Mouse (Mus musculus) neural tube, embryonic 15.5 days (tissue): ENCODE measurements around the gene AI987944. TPM values are rescaled to one million over a fixed set of nuclear protein-coding genes. Genes with fewer than 3 reads are reported as not detected.

ENCODE experiments used
- ATAC-seq: fragments of 200-750 bp; cut with Nextera tagmentation; 2 replicates; pipeline ENCODE4 v1.8.0; 2017; ENCODE audit warnings: mild to moderate bottlenecking, moderate TSS enrichment, moderate library complexity; ENCODE audit not compliant: low FRiP score
- H3K27ac ChIP-seq: fragments of 300-500 bp; sonication (generic); replicated peaks from 2 replicates; pipeline ENCODE4 v1.5.1; 2015; ENCODE audit warnings: mild to moderate bottlenecking, inconsistent platforms
- H3K27me3 ChIP-seq: fragments of 300-500 bp; sonication (generic); replicated peaks from 2 replicates; pipeline ENCODE4 v1.6.1; 2015; ENCODE audit warnings: inconsistent platforms
- H3K36me3 ChIP-seq: fragments of 300-500 bp; sonication (generic); 2 replicates; pipeline ENCODE4 v1.6.1; 2015; ENCODE audit warnings: inconsistent platforms
- H3K4me1 ChIP-seq: fragments of 300-500 bp; sonication (generic); 2 replicates; pipeline ENCODE4 v1.6.1; 2015; ENCODE audit warnings: inconsistent platforms
- H3K4me2 ChIP-seq: fragments of 300-500 bp; sonication (generic); 2 replicates; pipeline ENCODE4 v1.6.1; 2015; ENCODE audit warnings: inconsistent platforms, mild to moderate bottlenecking, moderate library complexity
- H3K4me3 ChIP-seq: fragments of 300-500 bp; sonication (generic); replicated peaks from 2 replicates; pipeline ENCODE4 v1.5.1; 2015; ENCODE audit warnings: mild to moderate bottlenecking, inconsistent platforms
- H3K9ac ChIP-seq: fragments of 300-500 bp; sonication (generic); replicated peaks from 2 replicates; pipeline ENCODE4 v1.6.1; 2015; ENCODE audit warnings: mild to moderate bottlenecking, inconsistent platforms
- H3K9me3 ChIP-seq: fragments of 300-500 bp; sonication (generic); replicated peaks from 2 replicates; pipeline ENCODE4 v1.6.1; 2016; ENCODE audit warnings: inconsistent platforms
- WGBS: fragments of 180-500 bp; shearing (Covaris S2); methylation state at CpG from one replicate; pipeline ENCODE4 v1.1.7; 2015; ENCODE audit warnings: mixed read lengths; 5-methylcytosine and 5-hydroxymethylcytosine counted together
- polyA plus RNA-seq: library from polyadenylated mRNA; unstranded; fragments of >200 nt; fragmentation: Nextera tagmentation; extraction: Ambion mirVana; gene quantifications from 2 replicates; pipeline ENCODE4 v1.2.1, GENCODE M21; 2015

The AI987944 gene
- 9.3 and 10.4 TPM in 2 replicates for polyA plus RNA-seq

DNA sequence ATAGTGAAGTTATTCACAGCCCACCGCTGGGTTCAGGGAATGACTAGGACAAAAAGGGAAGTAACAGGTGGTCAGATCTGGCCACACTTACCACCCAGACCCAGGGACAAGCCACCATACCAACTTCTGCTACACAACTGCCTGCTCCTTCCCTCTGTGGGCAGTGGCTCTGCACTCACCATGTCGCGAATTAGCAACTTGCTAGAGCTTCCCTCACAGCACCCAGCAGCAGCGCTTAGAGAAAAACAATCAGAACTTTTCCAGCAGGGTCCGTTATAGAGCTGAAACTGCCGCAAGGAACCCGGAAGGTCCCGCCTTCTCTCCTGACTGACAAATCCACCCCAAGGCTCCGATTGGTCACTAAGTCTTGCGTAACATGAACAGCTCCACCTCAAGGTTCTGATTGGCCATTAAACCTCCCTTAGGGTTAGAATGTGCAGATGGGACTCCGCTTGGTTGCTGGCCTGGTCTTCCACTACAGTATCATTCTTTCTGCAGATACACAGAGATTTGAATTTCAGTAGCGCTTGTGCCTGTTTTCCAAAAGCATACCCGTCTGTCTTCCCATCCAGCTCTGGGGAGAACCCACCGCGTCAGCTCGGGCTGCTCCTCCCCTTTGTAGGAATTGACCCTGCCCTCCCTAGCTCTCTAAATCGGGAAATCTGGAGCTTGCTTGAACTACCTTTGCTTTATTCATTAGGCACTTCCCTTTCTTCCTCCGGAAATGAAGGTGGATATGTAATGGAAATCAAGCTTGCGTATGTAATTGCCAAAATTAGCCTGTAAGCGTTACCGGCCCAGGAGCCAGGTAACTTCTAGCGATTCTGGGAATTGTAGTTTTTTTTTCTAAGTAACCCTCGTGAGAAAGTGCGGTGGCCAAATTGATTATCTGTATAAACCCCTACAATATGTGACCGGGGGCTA is at the start of gene AI987944:
Gene AI987944 (minus strand): TSS at position 332 of the 924 bp plus-strand sequence.
- Histone ChIP-seq H3K4me2 (peak within 1 kb of the TSS; percentile 63), H3K4me1 (peaks cover 5% of the 10 kb centered on the region; the same call in 1 of the 2 replicates), H3K27ac (peak within 1 kb of the TSS; percentile 91), H3K27me3 (no peaks in the 10 kb centered on the region), H3K9me3 (no peaks in the 10 kb centered on the region), H3K4me3 (peak within 1 kb of the TSS; percentile 59), H3K9ac (peak within 1 kb of the TSS; percentile 56), H3K36me3 (no peaks in the 10 kb centered on the region)
- ATAC-seq, result peak; percentile 99
- 1% methylated on average over 25 of the region's 25 CpGs for WGBS

- WGBS, result 73% methylated on average over 4 of the region's 4 CpGs
- no peak overlapping the region for H3K27ac ChIP-seq
- no peak overlapping the region for H3K9ac ChIP-seq
- peak overlapping the region; percentile 63 for H3K4me2 ChIP-seq
- peak overlapping the region; percentile 23 for H3K4me3 ChIP-seq
- H3K27me3 ChIP-seq, result no peaks in the 10 kb centered on the region
- H3K4me1 ChIP-seq, result peaks cover 5% of the 10 kb centered on the region; the same call in 1 of the 2 replicates
- no peaks in the 10 kb centered on the region for H3K9me3 ChIP-seq
- no peaks in the 10 kb centered on the region for H3K36me3 ChIP-seq
- peak; percentile 33; the same call in 1 of the 2 replicates for ATAC-seq
Measured at GRCm38 (mm10) chr7:41394130-41394529, 951 bp upstream of the AI987944 start.

Other genes with a start within 250 kb of the AI987944 start
- not detected in 2 replicates for gene Gm5592, start 239.5 kb downstream of the AI987944 start, polyA plus RNA-seq
- 0.64 and 0.77 TPM in 2 replicates for gene Vmn2r57, start 55.3 kb upstream of the AI987944 start, polyA plus RNA-seq
- 0.09 and 0.20 TPM in 2 replicates for gene Gm20449, start 106.0 kb upstream of the AI987944 start, polyA plus RNA-seq
- gene AW146154, start 106.5 kb upstream of the AI987944 start, polyA plus RNA-seq, result 4.4 and 6.2 TPM in 2 replicates
- 0.19 TPM in 1 of 2 replicates, not detected in the other for gene Gm6871, start 180.3 kb upstream of the AI987944 start, polyA plus RNA-seq
- 12.3 and 12.8 TPM in 2 replicates for gene 2610021A01Rik, start 205.9 kb upstream of the AI987944 start, polyA plus RNA-seq
- 21.9 and 24.0 TPM in 2 replicates for gene Zfp788, start 239.8 kb upstream of the AI987944 start, polyA plus RNA-seq